Mouse (Mus musculus) limb, embryonic 11.5 days (tissue): ENCODE measurements around the gene Chst11. TPM values are rescaled to one million over a fixed set of nuclear protein-coding genes. Genes with fewer than 3 reads are reported as not detected.

ENCODE experiments used
- ATAC-seq: fragments of 200-750 bp; cut with Nextera tagmentation; 2 replicates; pipeline ENCODE4 v1.8.0; 2017; ENCODE audit warnings: low read depth; ENCODE audit not compliant: insufficient number of reproducible peaks, low FRiP score, low TSS enrichment
- DNase-seq: peaks from one replicate; pipeline ENCODE4 v3.0.0-alpha.2; 2015; ENCODE audit warnings: low spot score
- H3K27ac ChIP-seq: fragments of 300-500 bp; sonication (generic); replicated peaks from 2 replicates; pipeline ENCODE4 v1.5.1; 2014; ENCODE audit warnings: low read depth, mild to moderate bottlenecking, low read length
- H3K27me3 ChIP-seq: fragments of 300-500 bp; sonication (generic); 2 replicates; pipeline ENCODE4 v1.6.1; 2014; ENCODE audit warnings: mild to moderate bottlenecking, low read length, mixed read lengths; ENCODE audit not compliant: control insufficient read depth, insufficient read depth
- H3K36me3 ChIP-seq: fragments of 300-500 bp; sonication (generic); 2 replicates; pipeline ENCODE4 v1.6.1; 2014; ENCODE audit warnings: mild to moderate bottlenecking, low read length, moderate library complexity, mixed read lengths; ENCODE audit not compliant: control insufficient read depth, insufficient read depth
- H3K4me1 ChIP-seq: fragments of 300-500 bp; sonication (generic); 2 replicates; pipeline ENCODE4 v1.6.1; 2014; ENCODE audit warnings: low read length, mixed read lengths; ENCODE audit not compliant: control insufficient read depth, insufficient read depth
- H3K4me2 ChIP-seq: fragments of 300-500 bp; sonication (generic); 2 replicates; pipeline ENCODE4 v1.6.1; 2014; ENCODE audit warnings: low read depth, mild to moderate bottlenecking, moderate library complexity; ENCODE audit not compliant: severe bottlenecking
- H3K4me3 ChIP-seq: fragments of 300-500 bp; sonication (generic); 2 replicates; pipeline ENCODE4 v1.5.1; 2014; ENCODE audit warnings: low read depth, low read length
- H3K9ac ChIP-seq: fragments of 300-500 bp; sonication (generic); 2 replicates; pipeline ENCODE4 v1.6.1; 2014; ENCODE audit warnings: mild to moderate bottlenecking, low read length
- H3K9me3 ChIP-seq: fragments of 300-500 bp; sonication (generic); 2 replicates; pipeline ENCODE4 v1.6.1; 2016; ENCODE audit warnings: low read length; ENCODE audit not compliant: control insufficient read depth
- WGBS: fragments of 180-500 bp; shearing (Covaris S2); extraction: QIAGEN DNeasy Blood & Tissue Kit; methylation state at CpG from one replicate; pipeline ENCODE4 v1.1.7; 2014; 5-methylcytosine and 5-hydroxymethylcytosine counted together
- polyA plus RNA-seq: library from polyadenylated mRNA; unstranded; fragments of >200 nt; fragmentation: Nextera tagmentation; extraction: Ambion mirVana; gene quantifications from 2 replicates; pipeline ENCODE4 v1.2.1, GENCODE M21; 2014

The Chst11 gene
- polyA plus RNA-seq, 1 experiment from 2014 or later: 3.0 TPM

DNA sequence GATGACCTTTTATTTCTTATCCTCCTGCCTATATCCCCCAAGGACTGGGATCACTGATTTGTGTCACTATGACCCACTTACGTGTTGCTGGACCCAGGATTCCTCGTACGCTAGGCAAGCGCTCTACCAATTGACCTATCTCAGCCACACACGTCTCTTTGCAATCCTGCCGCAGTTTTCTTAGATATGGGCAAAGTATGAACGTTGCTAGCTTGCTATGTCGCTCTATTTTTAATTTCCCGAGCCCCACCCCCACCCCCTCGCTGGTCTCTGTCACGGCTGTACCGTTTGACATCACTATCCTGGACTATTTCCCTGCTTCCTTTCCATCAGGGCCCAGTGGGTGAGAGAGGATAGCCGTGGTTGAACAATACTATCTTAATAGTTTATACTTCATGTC, 31.5 kb downstream of the Chst11 start:
- ATAC-seq: no peak
- no peak overlapping the region for H3K4me2 ChIP-seq
- no peaks in the 10 kb centered on the region for H3K9me3 ChIP-seq
- DNase-seq: no peak
- H3K27ac ChIP-seq: no peak overlapping the region
- no peak overlapping the region for H3K4me3 ChIP-seq
- H3K4me1 ChIP-seq: peaks cover 2% of the 10 kb centered on the region; the same call in 1 of the 2 replicates
- no peaks in the 10 kb centered on the region for H3K27me3 ChIP-seq
- WGBS: 91% methylated on average over 13 of the region's 13 CpGs
- no peak overlapping the region for H3K9ac ChIP-seq
- no peaks in the 10 kb centered on the region for H3K36me3 ChIP-seq

DNA sequence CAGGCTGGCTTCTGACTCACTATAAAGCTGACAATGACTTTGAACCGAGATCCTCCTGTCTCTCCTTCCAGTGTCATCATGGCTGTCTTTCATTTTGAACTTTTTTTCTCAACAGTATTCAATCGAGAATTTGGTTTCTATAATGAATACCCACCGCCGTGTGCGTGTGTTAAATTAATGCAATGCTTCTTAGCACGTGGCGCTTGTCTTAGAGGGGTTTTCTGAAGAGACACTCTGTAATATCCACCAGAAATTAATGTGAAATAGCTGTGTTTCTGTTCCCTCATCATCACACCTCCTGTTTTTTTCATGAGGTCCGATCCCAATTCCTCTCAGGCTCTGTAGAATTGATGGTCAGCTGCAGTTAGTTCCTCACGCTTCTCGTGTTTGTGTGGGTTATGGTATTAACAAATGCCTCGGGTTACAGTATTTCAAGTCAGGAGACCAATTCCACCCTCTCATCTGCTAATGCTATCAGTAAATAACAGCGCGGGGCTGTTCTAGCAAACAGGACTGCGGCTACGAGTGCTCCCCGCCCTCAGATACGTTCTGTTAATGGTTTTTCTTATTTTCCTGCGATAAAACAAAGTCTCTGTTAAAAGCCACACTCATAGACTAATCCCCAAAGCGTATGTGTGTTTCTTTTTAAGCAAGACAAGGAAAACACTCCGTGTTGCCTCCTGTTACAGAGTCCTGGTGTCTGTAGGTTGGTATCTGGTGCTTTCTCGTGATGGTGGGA, 32.6 kb downstream of the Chst11 start:
- DNase-seq (no peak), ATAC-seq (no peak)
- no peak overlapping the region for H3K4me2 ChIP-seq
- H3K36me3 ChIP-seq: no peaks in the 10 kb centered on the region
- H3K27me3 ChIP-seq: no peaks in the 10 kb centered on the region
- no peak overlapping the region for H3K4me3 ChIP-seq
- H3K4me1 ChIP-seq: peaks cover 2% of the 10 kb centered on the region; the same call in 1 of the 2 replicates
- H3K27ac ChIP-seq: 0 out of 2 replicates have a peak overlapping the region, but pooled peaks have one; percentile 42
- no peaks in the 10 kb centered on the region for H3K9me3 ChIP-seq
- WGBS: 74% methylated on average over 21 of the region's 21 CpGs
- no peak overlapping the region for H3K9ac ChIP-seq

DNA sequence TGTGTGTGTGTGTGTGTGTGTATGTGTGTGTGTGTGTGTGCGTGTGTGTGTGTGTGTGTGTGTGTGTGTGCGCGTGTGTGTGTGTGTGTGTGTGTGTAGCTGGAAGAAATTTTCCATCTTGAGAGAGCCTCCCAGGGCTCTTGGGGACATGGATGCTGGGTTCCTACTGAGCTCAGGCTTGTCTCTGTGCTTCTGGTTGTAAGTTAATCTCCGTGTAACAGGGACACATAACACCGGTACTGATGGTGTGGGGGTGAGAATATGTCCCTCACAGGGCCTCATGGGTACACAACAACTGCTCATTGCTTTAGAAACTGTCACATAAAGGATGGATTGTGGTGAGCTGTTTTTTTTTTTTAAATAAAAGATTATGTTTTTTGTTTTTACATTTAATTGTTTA, 33.2 kb downstream of the Chst11 start:
- Histone ChIP-seq H3K9ac (no peak overlapping the region), H3K4me2 (no peak overlapping the region), H3K4me1 (peaks cover 2% of the 10 kb centered on the region; the same call in 1 of the 2 replicates), H3K9me3 (no peaks in the 10 kb centered on the region), H3K27me3 (no peaks in the 10 kb centered on the region), H3K4me3 (no peak overlapping the region), H3K27ac (0 out of 2 replicates have a peak overlapping the region, but pooled peaks have one; percentile 42), H3K36me3 (no peaks in the 10 kb centered on the region)
- DNase-seq (no peak), ATAC-seq (no peak)
- 80% methylated on average over 4 of the region's 5 CpGs for WGBS

DNA sequence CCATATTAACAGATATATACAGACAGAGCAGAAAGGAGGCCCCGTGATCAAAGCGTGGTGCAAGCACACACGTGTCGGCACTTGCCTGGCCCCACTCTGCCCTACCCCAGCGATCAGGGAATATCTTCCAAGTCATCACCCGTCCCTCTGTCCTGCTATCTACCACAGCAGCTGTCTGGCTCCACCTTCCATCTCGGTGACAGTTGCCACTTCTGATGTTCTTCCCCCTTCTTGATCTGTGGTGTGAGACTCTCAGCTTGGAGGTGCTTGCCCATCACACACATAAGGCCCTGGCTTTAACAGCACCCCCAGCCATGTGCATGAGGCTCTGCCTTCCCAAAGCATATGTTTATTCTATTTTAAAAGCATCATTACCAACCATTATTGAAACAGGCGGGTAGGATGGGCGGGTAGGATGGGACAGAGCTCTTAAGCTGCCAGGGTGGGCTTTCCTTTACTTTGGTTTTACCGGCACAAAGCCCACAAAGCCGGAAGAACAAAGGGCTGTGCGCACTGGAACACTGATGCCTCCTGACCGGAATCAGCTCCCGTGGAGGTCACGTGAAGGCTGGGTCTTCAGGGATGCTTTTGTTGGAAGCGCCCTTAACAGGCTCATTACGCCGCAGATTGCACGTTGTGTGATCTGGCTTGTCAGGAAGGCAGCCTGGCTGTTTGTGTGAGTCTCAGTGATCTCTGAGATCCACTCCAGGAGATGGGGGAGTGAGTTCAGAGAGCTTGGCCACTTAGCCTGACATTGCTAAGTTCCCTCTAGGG, 34.4 kb downstream of the Chst11 start:
- peaks cover 2% of the 10 kb centered on the region; the same call in 1 of the 2 replicates for H3K4me1 ChIP-seq
- H3K27me3 ChIP-seq: no peaks in the 10 kb centered on the region
- no peak for ATAC-seq
- H3K9me3 ChIP-seq: no peaks in the 10 kb centered on the region
- H3K27ac ChIP-seq: no peak overlapping the region
- 51% methylated on average over 19 of the region's 19 CpGs for WGBS
- H3K4me3 ChIP-seq: no peak overlapping the region
- H3K4me2 ChIP-seq: no peak overlapping the region
- no peaks in the 10 kb centered on the region for H3K36me3 ChIP-seq
- no peak for DNase-seq
- no peak overlapping the region for H3K9ac ChIP-seq

DNA sequence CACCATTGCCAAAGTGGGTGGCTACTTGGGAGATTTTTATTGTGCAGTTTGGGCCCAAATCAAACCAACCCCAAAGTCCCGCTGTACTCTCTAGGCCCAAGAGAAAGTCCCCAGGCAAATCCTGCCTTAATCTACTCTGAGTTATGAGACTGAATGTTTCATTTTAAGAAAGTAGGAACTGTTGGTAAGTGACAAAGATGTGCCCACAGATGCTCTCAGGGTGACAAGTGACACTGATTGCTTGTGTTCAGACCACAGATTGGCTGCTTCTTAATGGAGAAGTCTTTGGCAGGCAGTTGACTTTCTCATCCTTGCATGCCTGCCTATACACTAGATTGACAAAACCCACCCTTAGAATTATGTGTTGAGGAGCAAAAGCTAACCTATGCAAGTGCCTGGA, 37.3 kb downstream of the Chst11 start:
- DNase-seq: no peak
- Histone ChIP-seq H3K4me2 (no peak overlapping the region), H3K27ac (no peak overlapping the region), H3K27me3 (no peaks in the 10 kb centered on the region), H3K9me3 (no peaks in the 10 kb centered on the region), H3K9ac (no peak overlapping the region), H3K4me3 (no peak overlapping the region), H3K36me3 (no peaks in the 10 kb centered on the region), H3K4me1 (peaks cover 2% of the 10 kb centered on the region; the same call in 1 of the 2 replicates)
- ATAC-seq: no peak
- WGBS: 94% methylated on average over 1 of the region's 1 CpGs

DNA sequence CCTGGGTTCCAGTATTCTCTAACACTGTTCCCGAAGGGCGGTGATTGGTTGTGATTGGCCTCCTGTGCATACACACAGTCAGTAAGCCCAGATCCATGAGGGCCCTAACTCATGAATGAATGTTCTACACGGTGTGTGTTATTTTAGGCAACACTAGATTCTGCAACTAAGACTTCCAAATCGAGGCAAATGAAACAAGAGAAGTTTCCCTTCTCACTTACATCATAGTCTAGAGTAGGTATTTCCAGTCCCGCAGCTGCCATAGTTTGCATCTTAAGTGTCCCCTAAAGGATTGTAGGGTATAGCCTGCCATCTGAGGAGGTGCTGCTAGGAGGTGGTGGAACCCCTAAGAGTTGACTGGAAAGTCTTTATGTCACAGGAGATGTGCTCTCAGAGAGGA, 40.9 kb downstream of the Chst11 start:
- Histone ChIP-seq H3K9me3 (no peaks in the 10 kb centered on the region), H3K4me1 (no peaks in the 10 kb centered on the region), H3K36me3 (no peaks in the 10 kb centered on the region), H3K27me3 (no peaks in the 10 kb centered on the region), H3K27ac (no peak overlapping the region), H3K4me2 (no peak overlapping the region), H3K4me3 (no peak overlapping the region), H3K9ac (no peak overlapping the region)
- DNase-seq (no peak), ATAC-seq (no peak)
- WGBS: 87% methylated on average over 5 of the region's 5 CpGs

DNA sequence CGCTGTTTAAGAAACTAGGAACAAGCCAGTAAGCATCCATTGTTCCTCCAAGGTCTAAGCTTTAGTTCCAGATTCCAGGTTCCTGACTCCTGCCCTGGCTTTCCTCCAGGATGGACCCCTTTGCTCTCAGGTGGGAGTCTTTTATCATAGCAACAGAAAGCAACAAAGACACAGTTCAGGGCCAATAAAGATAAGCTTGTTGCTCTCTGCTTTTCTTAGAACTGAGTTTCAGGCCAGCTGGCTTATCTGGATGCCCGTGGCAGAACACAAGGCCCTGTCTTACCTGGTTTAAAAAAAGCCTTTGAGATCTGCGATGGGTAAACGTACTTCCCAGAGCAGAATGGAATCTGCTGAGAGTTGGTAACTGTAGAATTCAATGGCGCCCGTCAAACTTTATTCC, 42.4 kb downstream of the Chst11 start:
- no peak overlapping the region for H3K4me2 ChIP-seq
- H3K9me3 ChIP-seq: no peaks in the 10 kb centered on the region
- 93% methylated on average over 6 of the region's 6 CpGs for WGBS
- H3K36me3 ChIP-seq: no peaks in the 10 kb centered on the region
- no peaks in the 10 kb centered on the region for H3K27me3 ChIP-seq
- DNase-seq (no peak), ATAC-seq (no peak)
- H3K9ac ChIP-seq: no peak overlapping the region
- no peak overlapping the region for H3K27ac ChIP-seq
- peaks cover 5% of the 10 kb centered on the region; the same call in 1 of the 2 replicates for H3K4me1 ChIP-seq
- no peak overlapping the region for H3K4me3 ChIP-seq

DNA sequence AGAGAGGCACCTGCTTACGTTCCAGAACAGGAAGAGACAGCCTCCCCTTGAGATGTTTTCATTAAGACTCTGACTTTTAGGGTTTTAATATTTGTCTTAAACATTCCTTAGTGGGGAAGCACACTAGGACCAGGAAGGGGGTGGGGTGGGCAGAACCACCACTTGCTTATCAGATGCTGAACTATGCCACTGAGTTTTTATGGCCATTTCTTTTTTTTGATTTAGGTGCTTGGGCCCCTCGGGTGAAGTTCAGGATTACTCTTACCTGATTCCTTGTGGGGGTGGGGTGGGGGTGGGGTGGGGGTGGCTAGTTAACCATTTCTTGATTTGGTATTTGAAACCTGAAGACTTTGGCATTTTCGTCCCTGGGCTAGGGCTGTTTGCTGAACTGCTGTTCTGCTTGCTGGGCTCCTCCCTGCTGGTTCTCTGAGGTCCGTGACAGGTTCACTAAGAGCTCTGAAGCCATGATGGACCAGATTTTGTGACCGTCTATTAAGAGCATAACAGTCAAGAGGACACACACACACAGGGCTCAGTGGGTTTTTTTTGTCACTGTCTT, 44.9 kb downstream of the Chst11 start:
- Histone ChIP-seq H3K9ac (no peak overlapping the region), H3K27ac (no peak overlapping the region), H3K9me3 (no peaks in the 10 kb centered on the region), H3K4me1 (peaks cover 11% of the 10 kb centered on the region; the same call in 1 of the 2 replicates), H3K36me3 (no peaks in the 10 kb centered on the region), H3K27me3 (no peaks in the 10 kb centered on the region), H3K4me2 (no peak overlapping the region), H3K4me3 (no peak overlapping the region)
- ATAC-seq: no peak
- no peak for DNase-seq
- whole genome bisulfite sequencing: 72% methylated on average over 4 of the region's 5 CpGs
